Mouse (Mus musculus) embryonic facial prominence, embryonic 14.5 days (tissue): ENCODE measurements at regions not wholly inside any gene's neighbourhood (a gene's known extent, or its start where the extent isn't known, plus 50 kb on each side); places are given as distances from the start of the nearest gene placed in this dataset.
A peak's percentile ranks its signal among the peaks of the same experiment; 100 is the strongest.

Source experiments
- ATAC-seq: fragments of 200-750 bp; cut with Nextera tagmentation; 2 replicates; pipeline ENCODE4 v1.8.0; 2017; ENCODE audit warnings: low read depth, moderate number of reproducible peaks, moderate TSS enrichment
- DNase-seq: peaks from one replicate; pipeline ENCODE4 v3.0.0-alpha.2; 2015; ENCODE audit warnings: low spot score
- H3K27ac ChIP-seq: fragments of 300-500 bp; sonication (generic); replicated peaks from 2 replicates; pipeline ENCODE4 v1.5.1; 2014; ENCODE audit warnings: low read depth, mild to moderate bottlenecking, low read length, moderate library complexity
- H3K27me3 ChIP-seq: fragments of 300-500 bp; sonication (generic); replicated peaks from 2 replicates; pipeline ENCODE4 v1.6.1; 2014; ENCODE audit warnings: low read length; ENCODE audit not compliant: control insufficient read depth, insufficient read depth
- H3K36me3 ChIP-seq: fragments of 300-500 bp; sonication (generic); 2 replicates; pipeline ENCODE4 v1.6.1; 2014; ENCODE audit warnings: low read length, mixed read lengths; ENCODE audit not compliant: control insufficient read depth, insufficient read depth
- H3K4me1 ChIP-seq: fragments of 300-500 bp; sonication (generic); 2 replicates; pipeline ENCODE4 v1.6.1; 2014; ENCODE audit warnings: antibody characterized with exemption, low read length; ENCODE audit not compliant: control insufficient read depth, insufficient read depth
- H3K4me2 ChIP-seq: fragments of 300-500 bp; sonication (generic); 2 replicates; pipeline ENCODE4 v1.6.1; 2014; ENCODE audit warnings: low read depth, mild to moderate bottlenecking, low read length, moderate library complexity, mixed read lengths
- H3K4me3 ChIP-seq: fragments of 300-500 bp; sonication (generic); 2 replicates; pipeline ENCODE4 v1.5.1; 2014; ENCODE audit warnings: low read depth, mild to moderate bottlenecking, low read length
- H3K9ac ChIP-seq: fragments of 300-500 bp; sonication (generic); 2 replicates; pipeline ENCODE4 v1.6.1; 2014; ENCODE audit warnings: low read depth, mild to moderate bottlenecking, low read length, moderate library complexity, mixed read lengths
- H3K9me3 ChIP-seq: fragments of 300-500 bp; sonication (generic); 2 replicates; pipeline ENCODE4 v1.6.1; 2016; ENCODE audit warnings: low read length; ENCODE audit not compliant: control insufficient read depth
- WGBS: fragments of 180-500 bp; shearing (Covaris S2); extraction: QIAGEN DNeasy Blood & Tissue Kit; methylation state at CpG from one replicate; pipeline ENCODE4 v1.1.7; 2014; 5-methylcytosine and 5-hydroxymethylcytosine counted together

DNA sequence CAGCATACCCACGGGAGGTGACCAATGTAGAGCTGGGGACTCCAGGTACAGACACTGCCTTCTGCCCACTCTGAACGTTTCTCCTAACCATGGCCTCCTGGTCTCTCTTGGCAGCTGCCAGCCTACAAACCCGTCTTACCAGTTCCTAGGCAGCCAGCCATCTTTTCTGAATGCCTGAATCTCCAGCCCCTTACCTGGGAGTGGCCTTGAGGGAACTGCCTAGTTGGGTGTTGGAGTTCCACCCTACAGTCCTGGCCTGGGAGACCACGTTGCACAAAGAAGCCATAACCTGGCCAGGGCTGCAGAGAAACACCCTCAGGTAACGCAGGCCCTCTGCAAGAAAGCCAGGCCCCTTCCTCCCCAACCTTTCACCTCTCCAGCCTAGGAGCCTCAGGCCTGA, 162.1 kb downstream of the Ly86 start:
- no peaks in the 10 kb centered on the region for H3K9me3 ChIP-seq
- H3K9ac ChIP-seq, result no peak overlapping the region
- no peak overlapping the region for H3K4me3 ChIP-seq
- H3K4me2 ChIP-seq, result no peak overlapping the region
- 0 out of 2 replicates have a peak overlapping the region, but pooled peaks have one; percentile 40 for H3K27ac ChIP-seq
- H3K27me3 ChIP-seq, result no peaks in the 10 kb centered on the region
- DNase-seq, result peak; percentile 83
- no peaks in the 10 kb centered on the region for H3K36me3 ChIP-seq
- peaks cover 29% of the 10 kb centered on the region for H3K4me1 ChIP-seq
- peak; percentile 56; the same call in 1 of the 2 replicates for ATAC-seq
- WGBS, result 60% methylated on average over 5 of the region's 5 CpGs

DNA sequence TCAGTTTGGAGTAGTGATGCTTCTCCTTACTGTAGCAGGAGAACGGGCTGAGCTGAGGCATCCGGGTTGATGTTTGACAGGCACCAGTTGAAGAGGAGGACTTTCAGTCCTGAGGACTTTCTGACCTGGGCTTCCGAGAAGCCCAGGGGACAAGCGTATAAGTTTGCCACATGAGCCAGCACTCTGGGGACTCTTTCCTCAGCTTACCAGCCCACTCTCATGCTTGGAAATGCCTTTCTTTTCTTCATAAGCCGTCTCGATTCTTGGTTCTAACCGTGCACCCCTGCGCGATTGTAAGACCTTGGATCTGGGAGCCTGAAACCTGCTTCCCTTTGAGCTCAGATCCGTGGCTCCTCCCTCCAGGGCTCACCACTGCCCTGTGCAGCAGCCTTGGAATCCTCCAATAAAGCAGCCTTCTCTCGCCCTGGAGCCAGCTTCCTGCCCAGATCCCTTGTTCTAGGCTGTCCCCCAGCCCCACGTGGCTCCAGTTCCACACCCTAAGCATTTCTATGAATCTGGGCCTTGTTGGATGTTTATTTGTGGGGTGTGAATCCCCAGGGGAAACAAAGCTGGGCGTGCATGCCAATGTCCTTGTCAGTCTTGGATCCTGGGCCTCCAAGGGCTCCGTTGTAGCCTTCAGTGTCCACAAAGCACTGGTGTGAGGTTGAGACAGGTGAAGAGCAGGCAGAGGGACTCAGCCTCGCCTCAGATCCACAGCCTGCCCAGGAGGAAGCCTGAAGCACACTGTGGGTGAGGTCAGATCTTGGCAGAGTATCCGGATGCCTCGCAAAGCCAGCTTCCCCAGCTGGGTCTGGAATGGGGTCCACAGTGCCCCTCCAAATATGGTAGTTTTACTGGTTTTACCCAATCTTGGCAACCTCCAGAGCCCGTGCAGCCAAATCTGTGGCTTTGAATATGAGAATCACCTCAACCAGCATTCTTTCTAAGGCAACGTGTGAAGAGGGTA, 163.7 kb downstream of the Ly86 start:
- H3K9ac ChIP-seq, result 0 out of 2 replicates have a peak overlapping the region, but pooled peaks have one; percentile 4
- no peaks in the 10 kb centered on the region for H3K9me3 ChIP-seq
- H3K4me2 ChIP-seq, result peak overlapping the region; percentile 7; the same call in 1 of the 2 replicates
- WGBS, result 36% methylated on average over 19 of the region's 19 CpGs
- ATAC-seq (peak; percentile 64), DNase-seq (peak; percentile 68)
- H3K27me3 ChIP-seq, result no peaks in the 10 kb centered on the region
- H3K36me3 ChIP-seq, result no peaks in the 10 kb centered on the region
- peaks cover 29% of the 10 kb centered on the region for H3K4me1 ChIP-seq
- H3K27ac ChIP-seq, result peak overlapping the region; percentile 86
- no peak overlapping the region for H3K4me3 ChIP-seq

DNA sequence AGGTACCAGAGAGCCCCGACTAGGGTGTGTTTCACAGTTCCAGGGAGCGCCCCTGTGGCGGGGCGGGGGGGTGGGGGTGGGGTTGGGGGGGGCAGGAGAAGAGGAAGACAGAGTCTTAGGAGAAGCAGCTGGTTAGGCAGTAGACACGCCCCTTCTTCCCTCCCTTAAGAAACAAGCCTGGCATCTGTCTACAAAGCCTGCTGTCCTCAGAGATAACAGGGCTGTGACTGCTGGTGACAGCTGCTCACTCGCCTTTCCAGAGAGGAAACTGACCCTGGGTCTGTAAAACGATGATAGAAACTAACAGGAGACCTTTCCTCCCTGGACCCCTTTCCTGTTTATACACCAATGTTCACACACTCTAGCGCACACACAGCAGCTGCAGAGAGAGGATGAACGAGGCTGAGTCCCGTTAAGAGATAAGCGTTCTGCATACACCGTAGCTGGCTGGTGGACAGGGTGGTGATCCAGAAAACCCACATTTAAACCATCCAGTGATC, 164.4 kb downstream of the Ly86 start:
- no peaks in the 10 kb centered on the region for H3K36me3 ChIP-seq
- WGBS, result 26% methylated on average over 12 of the region's 12 CpGs
- no peaks in the 10 kb centered on the region for H3K27me3 ChIP-seq
- H3K4me3 ChIP-seq, result no peak overlapping the region
- H3K4me1 ChIP-seq, result peaks cover 33% of the 10 kb centered on the region
- peak; percentile 81 for ATAC-seq
- peak overlapping the region; percentile 86 for H3K27ac ChIP-seq
- H3K9ac ChIP-seq, result no peak overlapping the region
- no peaks in the 10 kb centered on the region for H3K9me3 ChIP-seq
- H3K4me2 ChIP-seq, result peak overlapping the region; percentile 7; the same call in 1 of the 2 replicates
- peak; percentile 90 for DNase-seq

DNA sequence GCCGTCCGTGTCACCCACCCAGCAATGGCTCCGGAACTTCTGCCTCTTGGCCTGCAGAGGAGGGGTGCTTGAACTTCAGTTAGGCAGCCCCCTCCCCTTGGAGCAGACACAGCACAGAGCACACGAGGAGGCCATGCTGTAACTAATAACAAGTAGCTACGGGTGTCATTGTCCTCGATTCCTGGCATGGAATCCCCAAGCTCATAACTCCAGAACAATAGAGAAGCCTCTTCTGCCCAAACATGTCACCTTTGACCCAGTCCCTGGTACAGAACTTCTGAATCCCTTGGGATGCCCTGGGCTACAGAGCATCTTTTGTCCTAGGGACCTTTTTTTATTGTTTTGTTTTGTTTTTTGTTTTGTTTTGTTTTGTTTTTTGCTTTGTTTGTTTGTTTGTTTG, 165.5 kb downstream of the Ly86 start:
- no peak overlapping the region for H3K27ac ChIP-seq
- peaks cover 31% of the 10 kb centered on the region for H3K4me1 ChIP-seq
- WGBS, result 73% methylated on average over 6 of the region's 6 CpGs

DNA sequence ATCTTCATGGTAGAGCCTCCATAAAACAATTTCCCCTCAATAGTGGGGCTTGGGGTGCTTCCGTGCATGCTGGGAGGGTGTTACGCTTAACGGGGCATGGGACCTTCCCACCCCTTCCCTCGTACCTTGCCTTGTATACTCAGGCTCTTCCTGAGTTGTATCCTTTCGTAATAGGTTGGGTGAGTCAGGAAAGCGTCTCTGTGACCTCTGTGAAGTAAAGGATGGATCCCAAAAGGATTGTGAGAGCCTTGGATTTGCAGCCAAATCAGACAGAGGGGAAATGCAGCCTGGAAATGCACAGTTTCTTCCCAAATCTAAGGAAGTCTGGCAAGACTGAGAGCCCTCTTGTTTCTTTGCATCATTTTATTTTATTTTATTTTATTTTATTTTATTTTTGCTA, 166.0 kb downstream of the Ly86 start:
- Histone ChIP-seq H3K36me3 (no peaks in the 10 kb centered on the region), H3K27me3 (no peaks in the 10 kb centered on the region), H3K4me1 (peaks cover 27% of the 10 kb centered on the region), H3K9me3 (no peaks in the 10 kb centered on the region), H3K9ac (no peak overlapping the region), H3K4me2 (no peak overlapping the region), H3K27ac (no peak overlapping the region), H3K4me3 (no peak overlapping the region)
- ATAC-seq, result no peak
- 75% methylated on average over 6 of the region's 6 CpGs for WGBS
- no peak for DNase-seq

More for the DNA sequence above, 165.5 kb downstream of the Ly86 start:
- Histone ChIP-seq H3K9ac (no peak overlapping the region), H3K27me3 (no peaks in the 10 kb centered on the region), H3K4me2 (no peak overlapping the region), H3K9me3 (no peaks in the 10 kb centered on the region), H3K36me3 (no peaks in the 10 kb centered on the region), H3K4me3 (no peak overlapping the region)
- DNase-seq (no peak), ATAC-seq (no peak)

DNA sequence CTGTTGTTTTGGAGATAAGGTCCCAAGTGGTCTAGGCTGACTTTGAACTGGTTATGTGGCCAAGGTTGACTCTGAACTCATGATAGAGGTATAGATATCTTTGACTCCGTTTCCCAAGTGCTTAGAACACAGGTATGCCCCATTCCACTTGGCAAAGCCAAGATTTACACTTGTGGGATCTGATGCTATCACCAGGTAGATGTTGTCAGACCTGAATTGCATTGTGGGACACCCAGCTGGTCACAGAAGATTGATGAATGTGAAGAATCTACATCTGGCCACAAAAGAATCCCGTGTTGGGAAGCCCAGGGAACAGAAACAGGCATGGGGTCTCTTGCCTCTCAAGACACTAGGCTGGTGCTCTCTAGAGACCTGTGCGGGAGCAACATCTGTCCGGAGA, 166.4 kb downstream of the Ly86 start:
- H3K4me3 ChIP-seq, result no peak overlapping the region
- H3K27ac ChIP-seq, result no peak overlapping the region
- H3K4me2 ChIP-seq, result no peak overlapping the region
- no peaks in the 10 kb centered on the region for H3K9me3 ChIP-seq
- ATAC-seq (no peak), DNase-seq (no peak)
- H3K27me3 ChIP-seq, result no peaks in the 10 kb centered on the region
- no peak overlapping the region for H3K9ac ChIP-seq
- H3K4me1 ChIP-seq, result peaks cover 26% of the 10 kb centered on the region
- no peaks in the 10 kb centered on the region for H3K36me3 ChIP-seq
- WGBS, result 63% methylated on average over 4 of the region's 4 CpGs

DNA sequence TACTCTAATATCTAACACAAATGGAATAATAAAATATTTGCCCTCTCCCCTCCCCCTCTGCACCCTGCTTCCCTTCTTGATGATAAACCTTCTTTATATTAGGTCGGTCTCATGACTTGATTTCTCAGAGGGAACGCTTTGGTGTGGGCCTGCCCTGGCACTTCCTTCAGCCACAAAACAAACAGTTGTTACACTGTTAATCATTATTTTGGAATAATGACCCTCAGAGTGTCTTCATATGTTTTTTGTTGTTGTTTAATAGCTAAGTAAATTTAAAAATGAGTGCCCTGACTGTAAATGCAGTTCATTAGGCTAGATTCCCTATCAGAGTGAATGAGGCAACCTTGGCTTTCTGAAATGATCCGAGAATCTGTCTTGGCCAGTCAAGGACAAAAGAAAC, 167.8 kb downstream of the Ly86 start:
- Histone ChIP-seq H3K27ac (no peak overlapping the region), H3K9ac (no peak overlapping the region), H3K4me3 (no peak overlapping the region), H3K9me3 (no peaks in the 10 kb centered on the region), H3K4me1 (peaks cover 23% of the 10 kb centered on the region), H3K27me3 (no peaks in the 10 kb centered on the region), H3K4me2 (no peak overlapping the region), H3K36me3 (no peaks in the 10 kb centered on the region)
- no peak for DNase-seq
- no peak for ATAC-seq
- WGBS, result 73% methylated on average over 3 of the region's 3 CpGs

DNA sequence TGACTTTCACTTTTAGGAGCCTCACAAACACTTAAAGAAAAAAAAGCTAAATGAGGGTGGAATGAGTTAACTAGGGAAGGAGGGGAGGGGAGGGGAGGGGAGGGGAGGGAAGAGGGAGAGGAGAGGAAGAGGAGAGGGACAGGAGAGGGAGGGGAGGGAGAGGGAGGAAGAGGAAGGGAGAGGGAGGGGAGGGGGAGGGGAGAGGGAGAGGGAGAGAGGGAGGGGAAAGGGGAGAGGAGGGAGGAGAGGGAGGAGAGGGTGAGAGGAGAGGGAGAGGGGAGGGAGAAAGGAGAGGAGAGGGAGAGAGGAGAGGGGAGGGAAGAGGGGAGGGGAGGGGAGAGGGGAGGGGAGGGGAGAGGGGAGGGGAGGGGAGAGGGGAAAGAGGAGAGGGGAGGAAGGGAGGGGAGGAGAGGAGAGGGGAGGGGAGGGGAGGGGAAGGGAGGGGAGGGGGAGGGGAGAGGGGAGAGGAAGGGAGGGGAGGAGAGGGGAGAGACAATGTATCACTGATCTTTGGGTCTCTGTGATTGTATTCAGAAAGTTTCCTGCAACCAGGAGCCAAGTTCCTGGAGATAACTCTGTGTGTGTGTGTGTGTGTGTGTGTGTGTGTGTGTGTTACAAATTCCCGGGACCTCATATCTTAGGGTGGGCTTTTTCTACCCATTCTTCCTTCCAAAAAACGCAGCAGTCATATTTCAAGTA, 168.3 kb downstream of the Ly86 start:
- Histone ChIP-seq H3K9ac (peak overlapping the region; percentile 28; the same call in 1 of the 2 replicates), H3K36me3 (no peaks in the 10 kb centered on the region), H3K4me1 (peaks cover 23% of the 10 kb centered on the region), H3K27me3 (no peaks in the 10 kb centered on the region), H3K4me2 (peak overlapping the region; percentile 42; the same call in 1 of the 2 replicates), H3K4me3 (no peak overlapping the region; the same call in 1 of the 2 replicates), H3K27ac (peak overlapping the region; percentile 83), H3K9me3 (no peaks in the 10 kb centered on the region)
- no peak for ATAC-seq
- 25% methylated on average over 2 of the region's 2 CpGs for WGBS
- DNase-seq, result no peak
